Mouse (Mus musculus) cerebellum, postnatal 10 days (tissue): ENCODE measurements around the gene Ifitm6.
"Not testable (repeated sequence)": the region's sequence is repeated elsewhere in the genome, so short reads cannot be mapped to it uniquely, and the experiment has no call there.

Experiments used
- DNase-seq, 2 experiments: peaks; one replicate each; pipeline ENCODE4 v3.0.0; 2021; ENCODE audit warnings: mixed read lengths in 2 of 2

Ifitm6 gene

GRCm38 (mm10) chr7:140968710-140969109 is 49.0 kb downstream of the Ifitm6 start:
- not testable (repeated sequence) for DNase-seq

- no peak for DNase-seq
These were observed 49.7 kb downstream of the Ifitm6 start for GRCm38 (mm10) chr7:140967862-140968591.

GRCm38 (mm10) chr7:140966921-140967320 is 50.8 kb downstream of the Ifitm6 start, which contains the start of gene Ifitm1:
TSS of gene Ifitm1 (plus strand) at chr7:140967221.
- no peak for DNase-seq
